Mouse (Mus musculus) testis, adult 2 months (tissue): ENCODE data around the gene H2-Eb1. TPM values are rescaled to one million over a fixed set of nuclear protein-coding genes. Genes with fewer than 3 reads are reported as not detected.

ENCODE experiments used
- H3K27ac ChIP-seq: fragments of 200-500 bp; 2 replicates; pipeline ENCODE4 v1.5.1; 2012; ENCODE audit warnings: low read depth, low read length; ENCODE audit not compliant: control insufficient read depth, insufficient read depth
- H3K27me3 ChIP-seq: fragments of 200-500 bp; 2 replicates; pipeline ENCODE4 v1.6.1; 2012; ENCODE audit warnings: mild to moderate bottlenecking, low read length, moderate library complexity; ENCODE audit not compliant: control insufficient read depth, insufficient read depth
- H3K36me3 ChIP-seq: fragments of 200-500 bp; 2 replicates; pipeline ENCODE4 v1.6.1; 2012; ENCODE audit warnings: mild to moderate bottlenecking, low read length; ENCODE audit not compliant: control insufficient read depth, insufficient read depth
- H3K4me1 ChIP-seq: fragments of 200-500 bp; 2 replicates; pipeline ENCODE4 v1.6.1; 2012; ENCODE audit warnings: low read length; ENCODE audit not compliant: control insufficient read depth, insufficient read depth
- H3K4me3 ChIP-seq: fragments of 200-500 bp; 2 replicates; pipeline ENCODE4 v1.5.1; 2012; ENCODE audit warnings: low read depth, mild to moderate bottlenecking, low read length, moderate library complexity, mixed read lengths; ENCODE audit not compliant: control insufficient read depth
- CTCF ChIP-seq: fragments of 200-500 bp; IDR thresholded peaks from 2 replicates; pipeline ENCODE4 v1.5.1; 2012; ENCODE audit warnings: low read depth, mild to moderate bottlenecking, inconsistent platforms, low read length, moderate library complexity; ENCODE audit not compliant: control insufficient read depth, insufficient read depth, insufficient replicate concordance
- POLR2A ChIP-seq: fragments of 200-500 bp; IDR thresholded peaks from 2 replicates; pipeline ENCODE4 v1.6.1; 2012; ENCODE audit warnings: low read depth, mild to moderate bottlenecking, inconsistent platforms, low read length, moderate library complexity; ENCODE audit not compliant: control insufficient read depth
- polyA plus RNA-seq: library from polyadenylated mRNA; depleted of rRNA; stranded (reverse); fragments of >200 nt; gene quantifications from 2 replicates; pipeline ENCODE4 v1.2.3, GENCODE M21; 2012; rRNA removed

Gene H2-Eb1
- 5.6 and 7.8 TPM in 2 replicates for polyA plus RNA-seq

- no peaks in the 10 kb centered on the region for H3K27me3 ChIP-seq
- TF ChIP-seq CTCF = no peak
- no peak for TF ChIP-seq POLR2A
- H3K4me3 ChIP-seq = no peak within 1 kb of the TSS
- H3K4me1 ChIP-seq = peaks cover 3% of the 10 kb centered on the region
- no peaks in the 10 kb centered on the region for H3K36me3 ChIP-seq
- no peak within 1 kb of the TSS for H3K27ac ChIP-seq
These were observed at the start of gene H2-Eb1 for GRCm38 (mm10) chr17:34305380-34306030. H2-Eb1 (plus strand) TSS chr17:34305867.

- Histone ChIP-seq H3K36me3 (no peaks in the 10 kb centered on the region), H3K4me3 (no peak overlapping the region), H3K4me1 (0 out of 2 replicates have a peak, but pooled peaks cover 2% of the 10 kb centered on the region), H3K27ac (no peak overlapping the region), H3K27me3 (no peaks in the 10 kb centered on the region)
- TF ChIP-seq CTCF (no peak), POLR2A (no peak)
These were observed 49.2 kb upstream of the H2-Eb1 start for GRCm38 (mm10) chr17:34256501-34256900.

- Histone ChIP-seq H3K4me3 (no peak within 1 kb of the TSS), H3K4me1 (0 out of 2 replicates have a peak, but pooled peaks cover 2% of the 10 kb centered on the region), H3K27me3 (no peaks in the 10 kb centered on the region), H3K36me3 (no peaks in the 10 kb centered on the region), H3K27ac (no peak within 1 kb of the TSS)
- TF ChIP-seq POLR2A = no peak
- no peak for TF ChIP-seq CTCF
These were observed 47.9 kb upstream of the H2-Eb1 start, which contains the start of gene H2-Ab1 for GRCm38 (mm10) chr17:34257594-34258375. H2-Ab1 (plus strand) TSS chr17:34257689.

GRCm38 (mm10) chr17:34260551-34260950 lies 45.1 kb upstream of the H2-Eb1 start:
- Histone ChIP-seq H3K27me3 (no peaks in the 10 kb centered on the region), H3K4me1 (peaks cover 16% of the 10 kb centered on the region), H3K4me3 (no peak overlapping the region), H3K27ac (no peak overlapping the region), H3K36me3 (no peaks in the 10 kb centered on the region)
- TF ChIP-seq POLR2A (no peak), CTCF (no peak)

- H3K4me1 ChIP-seq = peaks cover 14% of the 10 kb centered on the region
- H3K27me3 ChIP-seq = no peaks in the 10 kb centered on the region
- no peaks in the 10 kb centered on the region for H3K36me3 ChIP-seq
- no peak overlapping the region for H3K27ac ChIP-seq
- TF ChIP-seq CTCF (no peak), POLR2A (no peak)
- H3K4me3 ChIP-seq = no peak overlapping the region
These were observed 44.2 kb upstream of the H2-Eb1 start for GRCm38 (mm10) chr17:34261502-34261901.

- Histone ChIP-seq H3K36me3 (no peaks in the 10 kb centered on the region), H3K27ac (no peak overlapping the region), H3K4me3 (peak overlapping the region; percentile 75), H3K27me3 (no peaks in the 10 kb centered on the region), H3K4me1 (peaks cover 14% of the 10 kb centered on the region)
- TF ChIP-seq POLR2A = no peak
- TF ChIP-seq CTCF = no peak
These were observed 42.6 kb upstream of the H2-Eb1 start for GRCm38 (mm10) chr17:34263068-34263467.

- TF ChIP-seq CTCF (no peak), POLR2A (no peak)
- H3K27me3 ChIP-seq = no peaks in the 10 kb centered on the region
- peak overlapping the region; percentile 75 for H3K4me3 ChIP-seq
- H3K27ac ChIP-seq = no peak overlapping the region
- H3K36me3 ChIP-seq = no peaks in the 10 kb centered on the region
- peaks cover 14% of the 10 kb centered on the region for H3K4me1 ChIP-seq
These were observed 41.8 kb upstream of the H2-Eb1 start for GRCm38 (mm10) chr17:34263811-34264371.
